Mouse (Mus musculus): ENCODE data around the gene Lmo2.

GRCm38 (mm10) chr2:103912481-103913251 lies 45.1 kb upstream of the Lmo2 start:
- no peak for TF ChIP-seq POLR2AphosphoS5 (IDR thresholded peaks at IDR 0.05; ENCODE audit: insufficient replicate concordance, low read depth, low read length)
- no peak for TF ChIP-seq GATA1 (IDR thresholded peaks at IDR 0.05; ENCODE audit: borderline replicate concordance, low read length)

Data from G1E (cell line).